Mouse (Mus musculus) C2C12 (cell line): ENCODE measurements at regions not wholly inside any gene's neighbourhood (a gene's known extent, or its start where the extent isn't known, plus 50 kb on each side); places are given as distances from the start of the nearest gene placed in this dataset.

Source experiments
- CTCF ChIP-seq: IDR thresholded peaks from one replicate; pipeline ENCODE4 v1.5.1; 2011; ENCODE audit not compliant: control insufficient read depth, insufficient read depth, insufficient read length
- MAX ChIP-seq: IDR thresholded peaks from one replicate; pipeline ENCODE4 v1.6.1; 2011; ENCODE audit warnings: mild to moderate bottlenecking, control low read depth
- MYOD1 ChIP-seq: IDR thresholded peaks from one replicate; pipeline ENCODE4 v1.6.1; 2011; ENCODE audit warnings: low read depth; ENCODE audit not compliant: control insufficient read depth, insufficient read length
- MYOG ChIP-seq: IDR thresholded peaks from one replicate; pipeline ENCODE4 v1.6.1; 2011; ENCODE audit not compliant: control insufficient read depth, insufficient read length; ENCODE audit errors: extremely low read depth

- no peak for TF ChIP-seq CTCF
- TF ChIP-seq MAX, result no peak
- no peak for TF ChIP-seq MYOD1
- TF ChIP-seq MYOG, result no peak
Observed at GRCm38 (mm10) chr19:26977887-26978639, 92.4 kb downstream of the Gm815 start.
